Mouse (Mus musculus): ENCODE data around the gene Zfp831.

DNA sequence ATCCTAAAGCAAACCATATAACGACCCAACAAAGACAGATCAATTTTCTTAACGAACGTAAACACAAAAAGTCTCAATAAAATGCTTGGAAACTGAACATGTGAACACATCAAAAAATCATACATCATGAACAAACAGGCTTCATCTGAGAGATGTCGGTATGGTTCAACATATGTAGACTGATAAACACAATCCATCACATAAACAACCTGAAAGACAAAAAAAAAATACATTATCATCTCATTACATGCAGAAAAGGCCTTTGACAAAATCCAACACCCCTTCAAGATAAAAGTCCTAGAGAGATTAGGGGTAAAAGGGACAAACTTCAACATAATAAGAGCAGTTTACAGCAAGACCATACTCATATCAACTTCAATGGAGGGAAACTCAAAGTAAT is 74.5 kb downstream of the Zfp831 start:
- TF ChIP-seq CTCF (IDR thresholded peaks at IDR 0.05; ENCODE audit: low read depth): no peak
- no peak for TF ChIP-seq EP300 (IDR thresholded peaks at IDR 0.05; ENCODE audit: low read depth)

All from liver, embryonic 14.5 days (tissue).